Mouse (Mus musculus) hindbrain, embryonic 13.5 days (tissue): ENCODE measurements around the gene Vwa8. TPM values are rescaled to one million over a fixed set of nuclear protein-coding genes. Genes with fewer than 3 reads are reported as not detected.

Experiments
- ATAC-seq: fragments of 200-750 bp; cut with Nextera tagmentation; 2 replicates; pipeline ENCODE4 v1.8.0; 2017; ENCODE audit warnings: moderate TSS enrichment; ENCODE audit not compliant: low FRiP score
- H3K27ac ChIP-seq: fragments of 300-500 bp; sonication (generic); 2 replicates; pipeline ENCODE4 v1.5.1; 2015; ENCODE audit warnings: inconsistent platforms, mild to moderate bottlenecking, moderate library complexity
- H3K27me3 ChIP-seq: fragments of 300-500 bp; sonication (generic); 2 replicates; pipeline ENCODE4 v1.6.1; 2015; ENCODE audit warnings: mild to moderate bottlenecking, inconsistent platforms
- H3K36me3 ChIP-seq: fragments of 300-500 bp; sonication (generic); 2 replicates; pipeline ENCODE4 v1.6.1; 2015; ENCODE audit warnings: mild to moderate bottlenecking, inconsistent platforms
- H3K4me1 ChIP-seq: fragments of 300-500 bp; sonication (generic); replicated peaks from 2 replicates; pipeline ENCODE4 v1.6.1; 2015; ENCODE audit warnings: inconsistent platforms
- H3K4me2 ChIP-seq: fragments of 300-500 bp; sonication (generic); 2 replicates; pipeline ENCODE4 v1.6.1; 2015; ENCODE audit warnings: inconsistent platforms, mild to moderate bottlenecking, moderate library complexity
- H3K4me3 ChIP-seq: fragments of 300-500 bp; sonication (generic); 2 replicates; pipeline ENCODE4 v1.5.1; 2015; ENCODE audit warnings: mild to moderate bottlenecking, inconsistent platforms
- H3K9ac ChIP-seq: fragments of 300-500 bp; sonication (generic); 2 replicates; pipeline ENCODE4 v1.6.1; 2015; ENCODE audit warnings: mild to moderate bottlenecking, inconsistent platforms
- H3K9me3 ChIP-seq: fragments of 300-500 bp; sonication (generic); 2 replicates; pipeline ENCODE4 v1.6.1; 2016; ENCODE audit warnings: inconsistent platforms
- WGBS: fragments of 180-500 bp; shearing (Covaris S2); methylation state at CpG from one replicate; pipeline ENCODE4 v1.1.7; 2015; 5-methylcytosine and 5-hydroxymethylcytosine counted together
- polyA plus RNA-seq: library from polyadenylated mRNA; unstranded; fragments of >200 nt; fragmentation: Nextera tagmentation; extraction: Ambion mirVana; gene quantifications from 2 replicates; pipeline ENCODE4 v1.2.1, GENCODE M21; 2015

The Vwa8 gene
- polyA plus RNA-seq, 1 experiment from 2014 or later = 5.9 TPM

- H3K4me3 ChIP-seq = no peak overlapping the region; the same call in 1 of the 2 replicates
Measured at GRCm38 (mm10) chr14:78849961-78850578, 1.2 kb downstream of the Vwa8 start.

GRCm38 (mm10) chr14:78850666-78851065 lies 1.8 kb downstream of the Vwa8 start:
- no peaks in the 10 kb centered on the region for H3K36me3 ChIP-seq
- no peak overlapping the region; the same call in 1 of the 2 replicates for H3K27ac ChIP-seq
- ATAC-seq = 0 out of 2 replicates have a peak, but pooled peaks have one; percentile 29
- no peaks in the 10 kb centered on the region for H3K27me3 ChIP-seq
- H3K4me1 ChIP-seq = peaks cover 20% of the 10 kb centered on the region
- no peaks in the 10 kb centered on the region for H3K9me3 ChIP-seq
- no peak overlapping the region for H3K4me3 ChIP-seq
- 0 out of 2 replicates have a peak overlapping the region, but pooled peaks have one; percentile 24 for H3K9ac ChIP-seq
- H3K4me2 ChIP-seq = peak overlapping the region; percentile 29
- WGBS = 14% methylated on average over 8 of the region's 8 CpGs

More at GRCm38 (mm10) chr14:78849961-78850578, 1.2 kb downstream of the Vwa8 start:
- WGBS = 52% methylated on average over 5 of the region's 5 CpGs
- Histone ChIP-seq H3K36me3 (no peaks in the 10 kb centered on the region), H3K4me1 (peaks cover 20% of the 10 kb centered on the region), H3K4me2 (peak overlapping the region; percentile 56), H3K9me3 (no peaks in the 10 kb centered on the region), H3K9ac (no peak overlapping the region), H3K27ac (no peak overlapping the region), H3K27me3 (no peaks in the 10 kb centered on the region)
- no peak for ATAC-seq

- no peak overlapping the region for H3K4me3 ChIP-seq
- H3K36me3 ChIP-seq = no peaks in the 10 kb centered on the region
- peaks cover 20% of the 10 kb centered on the region for H3K4me1 ChIP-seq
- no peak overlapping the region for H3K9ac ChIP-seq
- no peaks in the 10 kb centered on the region for H3K9me3 ChIP-seq
- no peak for ATAC-seq
- no peak overlapping the region for H3K27ac ChIP-seq
- no peaks in the 10 kb centered on the region for H3K27me3 ChIP-seq
- WGBS = 61% methylated on average over 3 of the region's 3 CpGs
- no peak overlapping the region for H3K4me2 ChIP-seq
Measured at GRCm38 (mm10) chr14:78851366-78851765, 2.5 kb downstream of the Vwa8 start.

- no peak for ATAC-seq
- Histone ChIP-seq H3K27ac (no peak overlapping the region), H3K4me2 (no peak overlapping the region), H3K4me1 (peaks cover 20% of the 10 kb centered on the region), H3K27me3 (no peaks in the 10 kb centered on the region), H3K9ac (no peak overlapping the region), H3K9me3 (no peaks in the 10 kb centered on the region), H3K4me3 (no peak overlapping the region), H3K36me3 (no peaks in the 10 kb centered on the region)
- 74% methylated on average over 5 of the region's 5 CpGs for WGBS
Measured at GRCm38 (mm10) chr14:78852401-78853246, 3.8 kb downstream of the Vwa8 start.

- Histone ChIP-seq H3K9me3 (no peaks in the 10 kb centered on the region), H3K27me3 (no peaks in the 10 kb centered on the region), H3K4me1 (no peaks in the 10 kb centered on the region), H3K4me3 (no peak overlapping the region), H3K27ac (no peak overlapping the region), H3K36me3 (no peaks in the 10 kb centered on the region), H3K4me2 (no peak overlapping the region), H3K9ac (no peak overlapping the region)
- no peak for ATAC-seq
- whole genome bisulfite sequencing = 97% methylated on average over 5 of the region's 5 CpGs
Measured at GRCm38 (mm10) chr14:78861156-78861555, 12.3 kb downstream of the Vwa8 start.

GRCm38 (mm10) chr14:78870036-78870435 lies 21.2 kb downstream of the Vwa8 start:
- Histone ChIP-seq H3K4me2 (no peak overlapping the region), H3K9me3 (no peaks in the 10 kb centered on the region), H3K9ac (no peak overlapping the region), H3K4me3 (no peak overlapping the region), H3K4me1 (no peaks in the 10 kb centered on the region), H3K27me3 (no peaks in the 10 kb centered on the region), H3K27ac (no peak overlapping the region), H3K36me3 (peaks cover 14% of the 10 kb centered on the region)
- ATAC-seq = no peak
- 36% methylated on average over 2 of the region's 2 CpGs for WGBS

- Histone ChIP-seq H3K27ac (no peak overlapping the region), H3K9ac (no peak overlapping the region), H3K4me1 (peaks cover 10% of the 10 kb centered on the region), H3K36me3 (peaks cover 7% of the 10 kb centered on the region), H3K4me2 (no peak overlapping the region), H3K4me3 (no peak overlapping the region), H3K9me3 (no peaks in the 10 kb centered on the region), H3K27me3 (no peaks in the 10 kb centered on the region)
- no peak for ATAC-seq
- 76% methylated on average over 2 of the region's 2 CpGs for WGBS
Measured at GRCm38 (mm10) chr14:78877176-78877575, 28.3 kb downstream of the Vwa8 start.

GRCm38 (mm10) chr14:78878402-78879045 lies 29.7 kb downstream of the Vwa8 start:
- H3K27me3 ChIP-seq = no peaks in the 10 kb centered on the region
- H3K27ac ChIP-seq = no peak overlapping the region
- H3K4me3 ChIP-seq = no peak overlapping the region
- H3K9me3 ChIP-seq = no peaks in the 10 kb centered on the region
- no peak for ATAC-seq
- H3K4me2 ChIP-seq = no peak overlapping the region
- peaks cover 10% of the 10 kb centered on the region for H3K4me1 ChIP-seq
- no peak overlapping the region for H3K9ac ChIP-seq
- 74% methylated on average over 13 of the region's 13 CpGs for WGBS
- H3K36me3 ChIP-seq = no peaks in the 10 kb centered on the region

- no peak overlapping the region for H3K27ac ChIP-seq
- no peak for ATAC-seq
- no peaks in the 10 kb centered on the region for H3K36me3 ChIP-seq
- H3K4me3 ChIP-seq = no peak overlapping the region
- H3K4me2 ChIP-seq = no peak overlapping the region
- H3K4me1 ChIP-seq = peaks cover 15% of the 10 kb centered on the region
- no peaks in the 10 kb centered on the region for H3K27me3 ChIP-seq
- WGBS = 80% methylated on average over 4 of the region's 4 CpGs
- H3K9me3 ChIP-seq = no peaks in the 10 kb centered on the region
- no peak overlapping the region for H3K9ac ChIP-seq
Measured at GRCm38 (mm10) chr14:78880879-78881278, 32.0 kb downstream of the Vwa8 start.

- Histone ChIP-seq H3K9me3 (no peaks in the 10 kb centered on the region), H3K27ac (0 out of 2 replicates have a peak overlapping the region, but pooled peaks have one; percentile 13), H3K4me3 (no peak overlapping the region), H3K27me3 (no peaks in the 10 kb centered on the region), H3K9ac (no peak overlapping the region), H3K36me3 (no peaks in the 10 kb centered on the region), H3K4me1 (peaks cover 21% of the 10 kb centered on the region), H3K4me2 (no peak overlapping the region)
- 61% methylated on average over 10 of the region's 10 CpGs for WGBS
- no peak for ATAC-seq
Measured at GRCm38 (mm10) chr14:78881563-78881962, 32.7 kb downstream of the Vwa8 start.

- no peaks in the 10 kb centered on the region for H3K9me3 ChIP-seq
- WGBS = 40% methylated on average over 7 of the region's 7 CpGs
- peaks cover 19% of the 10 kb centered on the region for H3K4me1 ChIP-seq
- no peak overlapping the region for H3K9ac ChIP-seq
- H3K36me3 ChIP-seq = no peaks in the 10 kb centered on the region
- peak; percentile 65 for ATAC-seq
- H3K4me2 ChIP-seq = no peak overlapping the region
- no peak overlapping the region for H3K27ac ChIP-seq
- H3K4me3 ChIP-seq = no peak overlapping the region
- H3K27me3 ChIP-seq = no peaks in the 10 kb centered on the region
Measured at GRCm38 (mm10) chr14:78885915-78886534, 37.2 kb downstream of the Vwa8 start.
